Mouse (Mus musculus) retina, postnatal 1 day (tissue): Measurements from ENCODE around the gene Sim2.

Source experiments
- DNase-seq: peaks from one replicate; pipeline ENCODE4 v3.0.0-alpha.2; 2012

The Sim2 gene

DNA sequence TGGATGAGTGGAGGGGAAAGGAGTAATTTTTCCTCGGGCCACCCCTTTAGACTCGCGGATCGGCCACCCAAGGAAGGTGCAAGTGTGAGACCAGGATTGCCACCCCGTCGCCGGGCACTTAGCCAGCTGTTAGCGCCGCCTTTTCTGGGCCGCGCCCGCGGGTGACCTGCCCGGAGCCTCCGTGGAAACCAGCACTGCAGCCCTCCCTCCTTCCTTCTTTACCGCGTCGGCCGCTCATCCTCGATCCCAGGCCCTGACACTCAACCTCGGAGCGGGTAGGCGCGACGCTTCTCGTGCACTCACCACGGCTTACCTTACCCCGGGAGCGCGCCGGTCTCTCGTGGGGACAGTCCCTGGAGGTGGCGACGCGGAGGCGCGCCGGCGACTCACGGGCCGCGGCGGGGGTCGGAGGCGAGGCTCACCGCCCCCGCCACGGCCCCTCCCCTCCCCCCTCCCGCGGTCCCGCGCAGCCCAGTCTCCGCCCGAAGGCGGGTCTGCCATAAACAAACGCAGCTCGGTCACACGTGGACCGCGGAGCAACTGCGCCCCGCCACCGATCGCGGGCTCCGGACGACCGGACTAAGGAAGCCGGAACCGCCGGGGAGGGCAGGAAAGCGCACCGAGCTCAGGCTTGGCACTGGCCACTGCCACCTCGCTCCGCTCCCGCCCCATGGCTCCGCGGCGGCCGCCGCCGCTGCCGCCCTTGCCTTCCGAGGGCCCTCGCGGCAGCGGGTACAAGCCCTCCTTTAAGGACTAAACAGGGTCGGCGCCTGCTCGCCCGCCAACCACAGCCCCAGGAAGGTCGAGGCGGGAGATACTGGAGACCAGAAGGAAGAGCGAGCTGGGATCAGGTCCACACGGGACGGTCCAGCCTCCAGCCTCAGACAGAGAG is at the start of gene Sim2:
TSS of gene Sim2 (plus strand) at position 221 of the 892 bp plus-strand sequence.
- no peak for DNase-seq

DNA sequence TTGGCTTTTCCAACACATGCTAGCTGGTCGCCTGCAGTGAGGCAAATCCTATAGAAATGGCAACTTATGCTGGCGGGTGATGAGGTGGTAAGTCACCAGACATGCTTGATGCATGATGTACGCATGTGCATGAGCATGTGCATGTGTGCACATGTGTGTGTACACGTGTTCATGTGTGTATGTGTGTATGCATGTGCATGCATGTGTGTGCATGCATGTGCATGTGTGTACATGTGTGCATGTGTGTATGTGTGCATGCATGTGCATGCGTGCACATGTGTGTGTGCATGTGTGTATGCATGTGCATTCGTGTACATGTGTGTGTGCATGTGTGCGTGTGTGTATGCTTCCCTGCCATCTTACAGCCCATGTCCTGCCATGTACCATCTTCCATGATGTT is 47.5 kb upstream of the Sim2 start:
- DNase-seq, result no peak

DNA sequence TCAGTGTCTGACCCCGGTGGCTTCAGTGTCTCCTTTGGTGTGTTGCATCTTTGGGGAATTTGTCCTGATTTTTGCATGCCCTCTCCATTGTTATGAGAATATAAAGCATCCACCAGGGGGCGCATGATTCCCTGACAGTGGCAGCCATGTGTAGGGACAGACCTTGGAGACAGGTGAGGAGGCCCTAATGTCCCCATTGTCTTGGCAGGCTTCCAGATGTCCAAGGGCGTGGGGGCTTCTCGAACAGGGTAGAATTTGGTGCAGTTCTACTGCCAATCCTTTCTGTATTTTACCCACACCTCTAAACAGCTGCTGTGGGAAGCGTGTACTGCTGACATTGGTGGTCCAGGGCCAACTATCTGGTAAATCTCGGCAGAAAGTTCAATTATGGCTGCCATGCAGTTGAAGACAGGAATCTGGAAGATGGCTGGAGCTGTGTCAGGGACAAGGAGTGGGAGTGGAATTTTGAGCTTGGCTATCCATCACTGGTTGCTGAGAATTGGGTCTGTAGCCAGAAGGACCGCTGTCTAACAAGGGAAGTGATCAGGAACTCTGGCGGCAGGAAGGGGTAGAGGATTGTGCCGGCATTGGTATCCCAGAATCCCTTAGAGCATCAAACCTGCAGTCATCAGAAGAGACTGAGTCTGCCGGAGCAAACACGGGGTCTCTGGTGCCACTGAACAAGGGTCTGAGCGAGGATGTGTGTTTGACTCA is 46.3 kb upstream of the Sim2 start:
- DNase-seq, result peak; percentile 83

DNA sequence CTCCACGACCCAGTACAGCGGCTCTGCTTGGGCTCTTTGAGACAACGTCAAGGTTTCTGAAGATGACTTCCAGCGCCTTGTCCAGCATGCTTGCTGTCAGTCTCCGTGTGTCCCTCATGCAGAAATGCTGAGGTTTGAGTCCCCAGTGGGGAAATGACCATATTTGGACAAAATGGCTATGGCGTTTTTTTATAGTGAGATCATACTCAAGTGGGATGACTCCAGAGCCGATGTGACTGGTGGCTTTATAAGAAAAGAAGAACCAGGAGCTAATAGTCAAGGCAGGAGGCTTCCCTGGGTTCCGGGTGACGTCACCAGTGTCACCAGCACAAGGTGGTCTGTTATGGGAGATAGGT is 45.8 kb upstream of the Sim2 start:
- DNase-seq, result no peak

DNA sequence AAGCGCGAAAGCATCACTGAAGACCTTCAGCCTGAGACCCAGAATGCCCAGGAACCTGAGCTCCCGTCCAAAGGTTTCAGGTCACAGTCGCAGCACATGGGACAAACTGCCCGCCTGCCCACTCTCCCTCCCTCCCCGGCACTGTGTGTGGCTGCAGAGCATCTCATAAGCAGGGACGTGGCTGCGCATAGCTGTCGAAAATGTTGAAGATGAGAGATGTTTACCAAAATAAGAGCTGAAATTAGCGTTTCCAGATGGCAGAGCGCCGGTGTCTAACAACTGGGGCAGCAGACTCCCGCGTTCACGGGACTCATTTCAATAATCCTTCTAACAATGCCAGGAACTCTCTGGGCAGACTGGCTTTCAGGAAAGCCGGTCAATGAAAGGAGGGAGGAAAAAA is 44.2 kb upstream of the Sim2 start:
- DNase-seq, result peak; percentile 52

DNA sequence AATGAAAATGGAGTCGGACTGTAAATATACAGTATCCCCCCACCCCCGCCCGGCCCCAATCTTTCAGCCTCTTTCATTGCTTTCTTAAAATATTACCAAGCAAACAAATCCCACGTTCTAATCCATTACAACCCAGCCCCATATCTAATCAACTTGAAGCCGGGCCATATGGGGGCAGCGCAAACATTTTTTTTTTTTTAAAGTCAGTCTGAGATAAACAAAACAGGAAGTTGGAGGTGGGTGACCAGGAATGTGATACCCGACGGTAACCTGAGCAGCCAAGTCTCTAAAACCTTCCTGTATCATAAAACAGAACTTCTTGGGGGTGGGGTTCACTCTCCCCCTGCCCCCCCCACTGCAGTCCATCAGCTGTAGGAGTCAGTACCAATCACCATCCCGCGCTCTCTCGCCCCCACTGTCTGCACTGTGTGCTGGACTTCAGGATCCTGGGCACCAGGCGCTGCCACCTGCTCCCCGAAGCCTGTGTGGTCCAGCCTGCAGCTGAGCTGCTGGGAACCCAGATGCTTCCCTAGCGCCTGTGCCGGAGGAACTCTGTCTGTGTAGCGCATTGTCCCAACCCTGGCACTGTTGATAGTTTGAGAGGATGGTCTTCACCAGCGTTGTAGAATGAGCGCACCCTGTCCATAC is 43.5 kb upstream of the Sim2 start:
- DNase-seq, result peak; percentile 76

DNA sequence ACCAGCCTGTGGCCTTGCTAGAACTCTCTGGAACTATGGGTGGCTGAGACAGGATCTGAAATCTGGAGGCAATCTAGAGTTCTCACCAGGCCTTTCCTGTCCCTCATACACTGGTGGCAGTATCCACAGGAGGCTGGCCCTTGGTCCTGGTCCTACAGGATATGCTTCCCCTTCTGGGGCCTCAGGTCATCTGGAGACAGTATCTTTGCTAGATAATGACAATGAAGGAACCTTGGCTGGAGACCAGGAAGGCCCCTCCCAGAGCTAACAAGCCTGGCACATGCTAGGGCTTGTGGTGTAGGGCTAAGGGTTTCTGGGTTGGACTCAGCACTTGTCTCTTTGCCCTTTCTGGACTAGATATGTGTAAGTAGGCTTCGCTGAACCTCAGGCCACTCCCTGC is 40.9 kb upstream of the Sim2 start:
- DNase-seq, result no peak

DNA sequence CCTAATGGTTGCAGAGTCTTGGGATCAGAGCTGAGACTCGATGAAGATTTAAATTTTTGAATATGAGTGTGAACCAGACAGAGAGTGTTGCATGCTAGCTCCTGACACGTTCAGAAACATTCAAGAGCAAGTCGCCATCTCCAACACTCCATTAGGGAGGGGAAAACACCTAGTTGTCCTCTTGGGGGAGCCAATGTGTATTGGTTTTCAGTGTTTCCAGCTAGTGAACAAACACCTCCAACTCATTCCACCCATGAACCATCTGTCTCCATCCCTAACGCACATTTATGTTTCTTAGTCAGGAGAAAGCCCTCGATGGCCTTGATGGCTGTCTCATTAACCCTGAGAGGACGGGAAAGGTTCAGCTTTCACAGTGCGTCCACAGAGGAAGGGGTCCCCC is 39.7 kb upstream of the Sim2 start:
- DNase-seq, result no peak

DNA sequence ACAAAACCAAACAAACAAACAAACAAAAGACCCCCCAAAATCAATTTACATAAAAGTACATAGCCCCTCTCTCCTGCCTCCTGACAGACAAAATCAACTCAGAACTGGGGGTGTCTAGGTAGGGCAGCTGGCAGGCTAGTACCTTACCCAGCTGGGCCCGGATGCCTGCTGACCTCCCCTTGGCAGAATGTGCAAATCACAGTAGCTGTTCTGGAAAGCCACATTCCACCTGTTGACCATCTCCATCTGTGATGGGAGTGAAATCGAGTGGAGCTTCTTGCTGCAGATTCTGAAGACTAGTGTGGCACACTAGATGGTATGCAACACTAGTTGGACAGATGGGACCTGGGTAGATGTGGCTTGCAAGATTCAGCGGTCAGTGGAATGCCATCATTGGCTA is 34.4 kb upstream of the Sim2 start:
- no peak for DNase-seq

DNA sequence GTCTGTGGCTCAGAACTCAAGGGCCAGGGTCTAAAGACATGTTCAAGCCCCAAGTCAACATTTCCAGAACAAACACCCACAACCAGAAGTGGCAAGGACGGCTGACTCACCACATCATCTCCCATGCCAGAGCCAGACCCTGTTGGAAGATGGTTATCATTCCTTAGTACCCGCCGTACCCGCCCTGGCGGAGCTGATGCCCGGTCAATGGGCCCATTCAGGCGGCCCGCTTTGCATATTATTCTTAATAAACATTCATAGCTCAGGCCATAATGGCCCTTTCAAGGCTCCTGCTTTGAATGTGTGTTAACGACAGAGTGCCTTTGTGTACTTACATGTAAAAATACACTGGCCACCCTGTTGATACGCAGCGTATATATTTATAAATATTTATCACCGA is 29.6 kb upstream of the Sim2 start:
- DNase-seq, result no peak

DNA sequence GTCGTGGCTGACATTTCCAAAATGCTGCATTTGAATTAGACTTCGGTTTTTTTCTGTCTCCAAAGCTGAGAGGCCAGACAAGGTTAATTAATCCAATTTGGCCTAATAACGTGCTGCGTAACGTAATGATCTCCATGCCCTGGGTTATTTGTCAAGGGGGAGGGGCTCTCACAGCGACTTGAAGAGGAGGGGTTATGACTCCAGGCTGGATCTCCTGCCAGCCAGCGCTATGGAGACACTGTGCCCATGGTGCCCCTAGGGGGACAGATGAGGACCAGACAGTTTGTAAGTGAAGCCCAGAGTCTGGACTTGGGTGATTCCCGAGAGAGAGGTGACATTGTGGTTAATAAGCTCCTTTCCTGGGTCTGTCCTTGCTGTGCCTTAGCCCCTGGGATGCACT is 29.2 kb upstream of the Sim2 start:
- peak; percentile 57 for DNase-seq

DNA sequence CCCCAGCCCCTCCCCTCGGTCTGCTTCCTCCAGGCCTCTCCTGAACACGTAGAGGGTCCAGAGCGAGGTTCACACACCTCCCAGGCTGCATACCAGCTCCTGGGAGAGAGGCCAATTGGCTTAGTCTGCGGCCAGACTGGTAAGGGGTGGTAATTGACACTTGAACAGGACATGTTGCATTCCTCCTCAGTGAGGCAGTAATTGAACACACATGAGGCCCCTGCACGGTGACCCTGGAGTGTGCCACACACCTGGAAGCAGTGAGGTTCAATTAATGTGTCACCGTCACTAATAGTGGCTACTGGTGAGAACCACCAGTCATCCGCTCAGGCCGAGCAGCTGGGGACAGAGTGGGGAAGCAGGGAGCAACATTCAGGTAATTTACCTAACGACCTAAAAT is 24.9 kb upstream of the Sim2 start:
- DNase-seq, result no peak

DNA sequence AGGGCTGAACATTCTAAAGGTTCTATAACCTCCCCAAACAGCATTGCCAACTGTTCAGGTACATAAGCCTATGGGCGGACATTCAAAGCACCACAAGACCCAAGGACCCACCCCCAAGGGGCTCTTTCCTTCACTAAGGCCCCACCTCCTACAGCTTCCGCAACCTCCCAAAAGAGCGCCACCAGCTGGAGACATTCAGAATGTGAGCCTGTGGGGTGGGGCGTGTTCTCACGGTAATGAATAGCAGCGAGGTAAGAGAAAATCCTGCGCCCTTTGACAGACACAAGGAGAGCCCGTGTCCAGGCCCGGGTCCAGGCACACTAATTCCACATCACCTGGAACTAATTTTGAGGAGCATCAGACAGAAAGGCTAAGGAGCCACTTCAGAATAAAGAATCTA is 20.5 kb upstream of the Sim2 start:
- DNase-seq, result no peak

DNA sequence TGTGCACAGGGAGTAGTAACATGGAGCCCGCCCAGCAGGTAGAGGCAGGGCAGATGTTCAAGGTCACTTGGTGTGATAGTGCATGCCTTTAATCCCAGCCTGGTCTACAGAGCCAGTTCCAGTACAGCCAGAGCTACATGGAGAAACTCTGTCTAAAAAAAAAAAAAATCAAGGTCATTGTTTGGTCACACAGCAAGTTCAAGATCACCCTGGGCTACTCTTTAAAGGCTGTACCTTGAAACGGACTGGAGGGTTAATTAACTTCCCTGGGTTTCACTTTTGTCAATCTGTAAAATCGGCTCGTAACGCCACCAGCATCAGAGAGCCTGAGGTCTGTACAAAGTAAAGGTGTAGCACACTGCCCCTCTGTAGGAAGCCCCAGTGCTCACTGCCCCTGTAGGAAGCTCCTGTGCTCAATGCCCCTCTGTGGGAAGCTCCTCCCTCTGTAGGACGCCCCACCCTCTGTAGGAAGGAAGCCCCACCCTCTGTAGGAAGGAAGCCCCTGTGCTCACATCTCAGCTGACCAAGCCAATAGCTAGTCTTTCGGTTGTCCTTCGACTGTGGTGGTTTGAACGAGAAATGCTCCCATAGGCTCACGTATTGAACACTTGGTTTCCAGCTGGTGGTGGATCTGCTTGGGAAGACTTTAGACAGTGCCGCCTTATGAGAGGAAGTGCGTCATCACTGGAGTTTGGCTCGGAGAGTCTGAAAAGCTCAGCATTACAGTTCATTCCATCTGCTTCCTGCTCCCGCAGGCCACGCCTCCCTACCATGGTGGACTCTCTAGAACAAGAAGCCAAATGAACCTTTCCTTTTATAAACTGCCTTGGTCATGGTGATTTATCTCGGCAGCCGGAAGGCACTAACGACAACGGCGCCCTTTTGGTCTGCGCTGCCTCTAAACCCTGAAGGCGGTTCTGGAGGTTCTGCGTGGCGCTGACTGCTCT is 18.7 kb upstream of the Sim2 start:
- DNase-seq, result no peak

DNA sequence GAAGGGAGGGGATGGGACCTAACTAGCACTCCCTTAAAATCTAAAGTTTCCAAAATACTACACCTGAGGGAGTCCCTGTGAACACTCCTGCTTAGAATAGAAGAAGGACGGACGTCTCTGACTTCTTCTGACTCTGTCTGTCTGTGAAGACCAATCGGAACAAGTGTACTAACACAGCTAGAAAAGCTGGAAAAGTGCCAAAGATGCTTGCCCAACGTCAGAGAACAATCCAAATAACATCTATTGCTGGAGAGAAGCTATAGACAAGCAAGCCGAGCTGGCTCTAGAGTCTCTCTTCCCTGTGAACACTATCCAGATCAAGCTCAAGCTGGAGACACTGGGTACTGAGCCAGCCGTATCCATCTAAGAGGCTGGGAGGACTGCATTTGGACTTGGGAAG is 18.0 kb upstream of the Sim2 start:
- DNase-seq, result no peak

DNA sequence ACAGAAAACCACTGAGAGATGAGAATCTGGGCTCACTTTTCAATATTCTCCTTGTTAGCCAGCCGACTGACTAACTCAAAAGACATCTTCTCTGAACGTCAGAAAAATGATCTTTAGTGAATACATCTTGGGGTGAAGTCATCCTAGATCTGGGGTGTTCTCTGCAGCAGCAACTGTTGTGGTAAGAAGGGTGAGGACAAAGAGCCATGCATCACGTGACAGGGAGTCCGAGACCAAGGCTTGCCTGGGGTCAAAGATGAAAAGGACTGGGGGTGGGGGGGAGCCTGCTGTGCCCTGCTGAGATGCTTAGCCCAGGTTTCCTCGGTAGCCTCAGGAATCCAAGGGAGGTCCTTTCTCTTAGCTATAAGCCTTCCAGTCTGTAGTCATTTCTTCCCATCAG is 17.5 kb upstream of the Sim2 start:
- DNase-seq, result no peak

DNA sequence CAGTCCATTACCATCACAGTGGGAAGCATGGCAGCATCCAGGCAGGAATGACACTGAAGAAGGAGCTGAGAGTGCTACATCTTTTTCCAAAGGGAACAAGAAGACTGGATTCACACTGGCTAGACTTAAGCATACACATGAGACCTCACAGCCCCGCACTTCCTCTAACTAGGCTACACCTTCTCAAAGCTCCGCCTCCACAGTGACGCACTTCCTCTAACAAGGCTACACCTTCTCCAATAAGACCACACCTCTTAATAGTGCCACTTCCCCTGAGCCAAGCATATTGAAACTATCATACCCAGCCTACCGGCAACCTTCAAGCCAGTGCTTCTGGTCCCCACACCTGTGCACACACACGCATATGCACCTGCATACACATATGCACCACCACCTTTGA is 15.7 kb upstream of the Sim2 start:
- DNase-seq, result no peak

DNA sequence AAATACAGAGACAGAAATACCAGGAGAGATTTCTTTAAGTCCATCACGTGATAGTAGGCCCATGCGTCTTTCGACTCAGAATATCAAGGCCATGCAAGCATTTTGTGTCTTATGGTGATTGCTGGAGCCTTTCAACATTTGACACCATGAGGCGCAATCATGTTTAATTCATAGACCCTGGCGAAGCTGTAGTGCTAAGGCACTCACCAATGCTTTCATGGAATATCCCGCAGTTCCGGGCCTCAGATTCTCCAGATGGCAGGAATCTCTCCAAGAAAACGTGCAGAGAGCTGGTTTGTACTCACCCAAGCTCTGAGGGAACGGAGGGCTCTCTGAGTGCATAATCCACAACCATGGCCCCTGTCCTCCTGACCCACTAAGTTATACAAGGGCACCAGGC is 13.8 kb upstream of the Sim2 start:
- DNase-seq, result no peak

DNA sequence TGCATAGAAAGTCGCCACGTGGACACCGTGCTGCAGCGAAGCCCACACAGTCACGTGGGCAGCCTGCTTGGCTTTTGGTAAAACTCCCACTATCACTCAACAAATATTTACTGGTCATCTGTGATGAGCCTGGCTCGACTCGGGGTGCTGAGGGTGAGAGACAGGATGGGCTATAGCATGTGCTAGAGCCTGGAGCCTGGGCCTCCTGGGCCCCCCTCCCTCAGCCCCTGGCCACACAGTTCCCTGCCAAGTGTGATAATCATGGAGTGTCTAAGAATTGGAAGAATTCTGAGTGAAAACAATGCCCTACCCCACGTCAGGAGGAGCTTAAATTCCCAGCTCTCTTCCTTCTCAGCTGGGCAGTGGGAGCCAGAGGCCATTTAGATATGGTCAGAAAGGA is 13.3 kb upstream of the Sim2 start:
- DNase-seq, result no peak

DNA sequence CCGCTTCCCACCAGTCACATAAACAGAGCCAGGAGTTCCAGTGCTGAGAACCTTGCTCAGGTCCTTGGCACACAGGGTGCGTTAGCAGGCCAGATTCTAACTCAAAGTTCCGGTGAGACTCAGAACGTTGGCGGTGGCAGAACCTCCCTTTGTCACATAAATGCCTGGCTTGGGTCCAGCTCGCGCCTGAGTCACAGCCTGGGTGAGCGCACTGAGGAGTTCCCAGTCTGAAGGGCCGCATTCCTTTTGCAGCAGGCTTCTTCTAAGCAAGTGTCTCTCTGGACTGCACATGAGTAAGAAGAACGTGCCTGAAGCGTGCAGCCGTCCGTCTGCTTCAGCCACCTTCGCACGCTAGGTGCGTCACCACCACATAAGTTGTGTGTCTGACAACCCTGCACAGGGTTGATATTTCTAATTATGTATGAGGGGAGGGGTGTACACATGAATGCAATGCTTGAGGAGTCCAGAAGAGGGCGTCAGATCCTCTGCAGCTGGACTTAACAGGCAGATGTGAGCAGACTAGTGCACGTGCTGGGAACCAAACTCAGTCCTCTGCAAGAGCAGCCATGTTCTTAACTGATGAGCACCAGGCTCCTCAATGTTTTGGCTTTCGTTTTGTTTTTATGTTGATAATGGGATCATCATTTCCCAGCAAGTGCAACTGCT is 9.2 kb upstream of the Sim2 start:
- DNase-seq, result peak; percentile 48

DNA sequence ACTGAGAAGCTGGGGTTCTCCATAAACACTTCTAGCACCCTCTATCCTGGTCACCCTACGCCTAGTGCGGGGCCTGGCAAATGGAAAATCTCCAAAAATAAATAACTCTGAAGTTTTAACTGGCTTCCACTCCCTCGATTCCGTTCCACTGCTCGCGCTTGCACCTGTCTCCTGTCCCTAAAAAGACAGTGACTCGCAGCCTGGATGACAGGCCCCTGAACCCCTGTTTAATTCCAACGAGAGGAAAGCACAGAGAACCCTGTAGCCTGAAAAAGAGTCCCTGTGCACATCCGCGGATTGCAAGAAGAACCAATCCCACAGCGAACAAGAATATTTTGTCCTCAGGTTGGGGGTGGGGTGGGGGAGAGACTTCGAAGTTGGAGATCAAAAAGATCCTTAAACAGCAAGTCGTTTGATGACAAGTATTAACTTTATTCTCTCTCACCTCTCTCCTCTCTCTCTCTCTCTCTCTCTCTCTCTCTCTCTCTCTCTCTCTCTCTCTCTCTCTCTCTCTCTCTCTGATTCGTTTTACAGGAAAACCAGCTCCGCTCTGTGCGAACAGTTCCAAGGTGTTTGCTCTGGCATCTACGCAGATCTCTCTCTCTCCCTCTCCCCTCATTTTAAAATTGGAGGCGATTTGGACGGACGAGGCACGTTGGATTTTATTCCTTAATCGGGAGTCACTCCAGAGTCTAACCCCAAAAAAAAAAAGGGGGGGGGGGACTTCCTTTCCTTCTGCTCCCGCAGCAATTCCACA is 6.2 kb upstream of the Sim2 start:
- peak; percentile 48 for DNase-seq
